In the genomic region with DNA sequence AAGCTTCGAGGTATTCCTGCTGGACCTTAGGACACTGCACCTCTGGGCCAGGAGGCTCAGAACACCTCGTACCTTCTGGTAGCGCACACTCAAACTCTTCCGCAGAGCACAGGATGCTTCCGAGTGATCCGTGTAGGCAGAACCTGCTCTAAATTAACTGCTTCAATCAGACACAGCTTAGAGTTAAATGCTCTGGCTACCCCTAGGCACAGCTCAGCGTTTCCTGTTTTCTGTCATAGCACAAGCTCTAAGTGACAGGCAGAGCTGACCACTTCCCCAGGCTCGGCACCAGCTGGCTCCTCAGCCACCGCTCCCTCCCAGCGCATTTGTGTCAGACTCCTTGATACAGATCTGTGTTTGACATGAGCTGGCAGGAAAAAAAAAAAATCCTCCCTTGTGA, we compare ENCODE assay signal across 8 mouse cellular contexts. TPM values are rescaled to one million over a fixed set of nuclear protein-coding genes. Genes with fewer than 3 reads are reported as not detected.
A peak's percentile ranks its signal among the peaks of the same experiment; 100 is the strongest.
DNase-seq lines count a peak whose midpoint lies in the region.

No protein-coding gene starts in this region.

- intact Hi-C loops in heart, postnatal 25 days (cut with DNase I): no loop called here

- DNase-seq in heart, adult 11 months: peak; percentile 95
- no peak for DNase-seq in heart, postnatal 25 days (ENCODE audit: low spot score)
- DNase-seq in MN1 (ENCODE audit: low spot score): peak; percentile 85
- peak; percentile 21 for DNase-seq in heart, postnatal 4 days
- peak; percentile 75 for DNase-seq in naive thymus-derived CD4-positive, alpha-beta T cell, adult 2 months (ENCODE audit: low read depth)
- DNase-seq in frontal cortex, postnatal 25 days (ENCODE audit: low spot score in 2 of 2): no peak
- no peak for DNase-seq in gastrocnemius, adult 8-10 months (ENCODE audit: low spot score in 2 of 2)
- DNase-seq in gastrocnemius, postnatal 10 days: no peak

RNA-seq across cellular contexts. Expression of a gene that starts 21.8 kb away (rescaled TPM):
- 1 to 10 TPM; 1.4 to 1.5 TPM for total RNA-seq in heart, postnatal 25 days (2021)
- 1 to 10 TPM; 1.0 to 1.1 TPM for total RNA-seq in heart, postnatal 4 days (2021)
- under 1 TPM; 0.48 to 0.94 (median 0.58) TPM for total RNA-seq in gastrocnemius, adult 8-10 months (2022)
- total RNA-seq in gastrocnemius, postnatal 10 days (2021): 1 to 10 TPM; 1.4 to 1.5 TPM

Comparison
In these comparisons a context has a peak if more than half of its experiments do, and no peak if none do; other contexts are left out.
1. DNase-seq: peak in heart, adult 11 months (single experiment), MN1 (single experiment), heart, postnatal 4 days (single experiment) and naive thymus-derived CD4-positive, alpha-beta T cell, adult 2 months (single experiment); none in heart, postnatal 25 days (single experiment), frontal cortex, postnatal 25 days (0 of 2), gastrocnemius, adult 8-10 months (0 of 2) and gastrocnemius, postnatal 10 days (single experiment).